Mouse (Mus musculus): ENCODE results near the gene Arl6ip5. TPM values are rescaled to one million over a fixed set of nuclear protein-coding genes. Genes with fewer than 3 reads are reported as not detected.

The Arl6ip5 gene
- polyA plus RNA-seq, 1 experiment from 2014 or later = 143 TPM

GRCm38 (mm10) chr6:97205439-97205885 lies 5.0 kb upstream of the Arl6ip5 start, which contains the start of gene Uba3:
Gene Uba3, minus strand, starts transcription at chr6:97205647.
- WGBS = 1% methylated on average over 35 of the region's 38 CpGs
- ATAC-seq = peak; percentile 98
- no peaks in the 10 kb centered on the region for H3K36me3 ChIP-seq (ENCODE audit: control insufficient read depth, insufficient read depth, low read length)

GRCm38 (mm10) chr6:97207085-97207484 lies 3.4 kb upstream of the Arl6ip5 start:
- H3K4me1 ChIP-seq (ENCODE audit: control insufficient read depth, insufficient read depth, low read depth, low read length) = peaks cover 13% of the 10 kb centered on the region
- H3K4me2 ChIP-seq (ENCODE audit: low read length) = no peak overlapping the region
- no peak overlapping the region for H3K4me3 ChIP-seq (ENCODE audit: low read length)
- no peak for ATAC-seq
- WGBS = 77% methylated on average over 4 of the region's 4 CpGs
- H3K27me3 ChIP-seq (replicated peaks; ENCODE audit: control insufficient read depth, insufficient read depth, low read length) = no peaks in the 10 kb centered on the region
- H3K36me3 ChIP-seq (ENCODE audit: control insufficient read depth, insufficient read depth, low read length) = no peaks in the 10 kb centered on the region
- H3K9me3 ChIP-seq (ENCODE audit: control insufficient read depth, low read length) = no peaks in the 10 kb centered on the region
- H3K27ac ChIP-seq (ENCODE audit: low read depth, low read length) = no peak overlapping the region
- no peak overlapping the region for H3K9ac ChIP-seq (ENCODE audit: low read depth, low read length)

More at GRCm38 (mm10) chr6:97205439-97205885, 5.0 kb upstream of the Arl6ip5 start, which contains the start of gene Uba3:
- Histone ChIP-seq H3K27ac (ENCODE audit: low read depth, low read length) (peak within 1 kb of the TSS; percentile 84), H3K9me3 (ENCODE audit: control insufficient read depth, low read length) (no peaks in the 10 kb centered on the region), H3K4me2 (ENCODE audit: low read length) (peak within 1 kb of the TSS; percentile 73), H3K9ac (ENCODE audit: low read depth, low read length) (peak within 1 kb of the TSS; percentile 95), H3K4me1 (ENCODE audit: control insufficient read depth, insufficient read depth, low read depth, low read length) (peaks cover 9% of the 10 kb centered on the region), H3K27me3 (replicated peaks; ENCODE audit: control insufficient read depth, insufficient read depth, low read length) (no peaks in the 10 kb centered on the region), H3K4me3 (ENCODE audit: low read length) (peak within 1 kb of the TSS; percentile 94)

GRCm38 (mm10) chr6:97208406-97208805 lies 2.1 kb upstream of the Arl6ip5 start:
- WGBS = 34% methylated on average over 3 of the region's 3 CpGs
- peaks cover 19% of the 10 kb centered on the region for H3K4me1 ChIP-seq (ENCODE audit: control insufficient read depth, insufficient read depth, low read depth, low read length)
- no peak for ATAC-seq

DNA sequence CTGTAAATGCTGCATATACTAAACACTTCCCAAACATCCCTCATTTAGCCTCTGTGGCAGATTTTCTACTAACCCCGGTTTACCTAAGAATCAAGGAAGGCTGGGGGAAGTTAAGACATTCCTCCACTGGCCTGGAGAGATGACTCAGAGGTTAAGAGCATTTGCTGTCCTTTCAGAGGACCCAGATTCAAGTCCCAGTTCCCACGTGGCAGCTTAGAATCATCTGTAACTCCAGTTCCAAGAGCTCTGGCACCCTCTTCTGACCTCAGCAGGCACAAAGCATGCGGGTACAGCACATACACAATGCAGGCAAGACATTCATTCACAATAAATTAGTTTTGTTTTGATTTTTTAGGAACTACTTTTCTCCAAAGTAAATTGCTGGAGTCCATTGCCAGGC lies 1.3 kb upstream of the Arl6ip5 start:
- Histone ChIP-seq H3K27ac (ENCODE audit: low read depth, low read length) (no peak overlapping the region), H3K4me2 (ENCODE audit: low read length) (no peak overlapping the region), H3K4me1 (ENCODE audit: control insufficient read depth, insufficient read depth, low read depth, low read length) (peaks cover 17% of the 10 kb centered on the region), H3K36me3 (ENCODE audit: control insufficient read depth, insufficient read depth, low read length) (no peaks in the 10 kb centered on the region), H3K27me3 (replicated peaks; ENCODE audit: control insufficient read depth, insufficient read depth, low read length) (no peaks in the 10 kb centered on the region), H3K4me3 (ENCODE audit: low read length) (no peak overlapping the region), H3K9ac (ENCODE audit: low read depth, low read length) (no peak overlapping the region), H3K9me3 (ENCODE audit: control insufficient read depth, low read length) (no peaks in the 10 kb centered on the region)
- WGBS = 46% methylated on average over 3 of the region's 3 CpGs
- ATAC-seq = no peak

More at GRCm38 (mm10) chr6:97208406-97208805, 2.1 kb upstream of the Arl6ip5 start:
- Histone ChIP-seq H3K9me3 (ENCODE audit: control insufficient read depth, low read length) (no peaks in the 10 kb centered on the region), H3K36me3 (ENCODE audit: control insufficient read depth, insufficient read depth, low read length) (no peaks in the 10 kb centered on the region), H3K27me3 (replicated peaks; ENCODE audit: control insufficient read depth, insufficient read depth, low read length) (no peaks in the 10 kb centered on the region), H3K9ac (ENCODE audit: low read depth, low read length) (no peak overlapping the region), H3K27ac (ENCODE audit: low read depth, low read length) (no peak overlapping the region), H3K4me3 (ENCODE audit: low read length) (no peak overlapping the region), H3K4me2 (ENCODE audit: low read length) (no peak overlapping the region)

DNA sequence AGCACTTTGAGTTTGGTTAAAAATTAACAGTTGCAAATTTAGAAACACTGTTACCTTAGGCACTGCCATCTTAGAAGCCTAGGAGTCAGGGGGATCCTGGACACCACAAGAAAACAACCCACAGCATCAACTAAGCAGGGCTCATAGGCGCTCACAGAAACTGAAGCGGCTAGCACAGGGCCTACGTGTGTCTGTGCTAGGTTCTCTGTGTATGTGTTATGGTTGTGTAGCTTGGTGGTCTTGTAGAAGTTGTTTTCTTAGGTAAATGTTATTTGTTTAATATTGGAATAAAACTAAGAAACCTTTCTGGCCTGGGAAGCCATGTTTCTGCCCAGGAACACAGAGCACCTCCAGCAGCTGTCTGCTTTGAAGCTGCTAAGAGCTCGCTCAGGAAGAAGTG lies 738 bp upstream of the Arl6ip5 start:
- 87% methylated on average over 4 of the region's 4 CpGs for WGBS
- no peak overlapping the region for H3K9ac ChIP-seq (ENCODE audit: low read depth, low read length)

DNA sequence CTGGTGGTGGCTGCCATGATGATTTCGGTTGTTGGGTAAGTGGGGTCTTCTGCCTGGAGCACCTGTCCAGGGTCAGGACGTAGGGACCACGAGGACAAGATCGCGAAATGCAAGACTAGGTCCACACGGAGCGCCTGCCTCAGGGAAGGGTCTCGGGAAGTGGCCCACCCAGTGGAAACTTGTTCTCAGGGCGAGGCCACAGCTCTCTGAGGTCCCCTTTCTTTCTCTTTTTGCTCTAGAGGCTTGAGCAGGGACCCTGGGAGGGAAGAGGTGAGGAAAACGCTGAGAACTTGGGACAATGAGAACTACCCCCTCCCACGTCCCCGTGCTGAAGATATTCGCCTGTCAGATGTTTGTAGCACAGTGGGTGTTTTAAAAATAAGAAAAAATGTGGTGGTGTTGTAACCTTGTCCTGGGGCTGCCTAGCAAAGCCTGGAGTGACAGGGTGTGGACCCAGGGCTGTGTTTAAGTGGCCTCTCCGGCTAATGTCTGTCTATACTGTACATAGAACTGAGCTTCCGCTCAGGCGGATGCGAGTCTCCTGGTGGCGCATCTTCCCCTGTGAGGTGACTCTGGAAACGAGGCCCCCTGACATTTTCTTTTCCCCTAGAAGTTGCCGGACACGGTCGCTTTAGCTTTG lies 593 bp downstream of the Arl6ip5 start:
- no peaks in the 10 kb centered on the region for H3K36me3 ChIP-seq (ENCODE audit: control insufficient read depth, insufficient read depth, low read length)
- no peaks in the 10 kb centered on the region for H3K27me3 ChIP-seq (replicated peaks; ENCODE audit: control insufficient read depth, insufficient read depth, low read length)
- peak; percentile 64 for ATAC-seq
- no peaks in the 10 kb centered on the region for H3K9me3 ChIP-seq (ENCODE audit: control insufficient read depth, low read length)
- WGBS = 2% methylated on average over 22 of the region's 22 CpGs
- peak overlapping the region; percentile 73 for H3K27ac ChIP-seq (ENCODE audit: low read depth, low read length)
- peak overlapping the region; percentile 77 for H3K4me2 ChIP-seq (ENCODE audit: low read length)
- H3K4me1 ChIP-seq (ENCODE audit: control insufficient read depth, insufficient read depth, low read depth, low read length) = peaks cover 12% of the 10 kb centered on the region
- H3K4me3 ChIP-seq (ENCODE audit: low read length) = peak overlapping the region; percentile 71
- H3K9ac ChIP-seq (ENCODE audit: low read depth, low read length) = peak overlapping the region; percentile 74

More for the DNA sequence above, 738 bp upstream of the Arl6ip5 start:
- no peak for ATAC-seq
- Histone ChIP-seq H3K4me3 (ENCODE audit: low read length) (no peak overlapping the region), H3K27ac (ENCODE audit: low read depth, low read length) (no peak overlapping the region), H3K36me3 (ENCODE audit: control insufficient read depth, insufficient read depth, low read length) (no peaks in the 10 kb centered on the region), H3K4me2 (ENCODE audit: low read length) (no peak overlapping the region), H3K4me1 (ENCODE audit: control insufficient read depth, insufficient read depth, low read depth, low read length) (peaks cover 12% of the 10 kb centered on the region), H3K9me3 (ENCODE audit: control insufficient read depth, low read length) (no peaks in the 10 kb centered on the region), H3K27me3 (replicated peaks; ENCODE audit: control insufficient read depth, insufficient read depth, low read length) (no peaks in the 10 kb centered on the region)

DNA sequence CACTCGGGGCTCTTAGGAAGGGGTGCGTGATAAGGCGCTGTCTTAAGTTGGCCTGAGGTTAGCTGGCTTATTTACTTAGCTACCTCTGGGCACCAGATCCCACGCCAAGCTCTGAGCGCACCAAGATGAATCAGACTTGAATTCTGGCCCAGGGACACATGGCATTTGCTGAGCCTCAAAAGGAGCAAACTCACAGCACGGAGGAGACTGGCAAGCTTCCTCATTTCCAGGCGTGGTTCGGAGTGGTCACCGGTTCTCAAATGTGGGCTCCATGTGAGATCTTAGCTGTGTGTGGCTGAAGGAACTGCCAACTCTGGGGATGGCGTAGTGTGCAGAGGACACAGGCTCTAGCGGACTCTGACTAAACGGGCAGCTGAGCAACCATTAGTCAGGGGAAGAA lies 1.5 kb downstream of the Arl6ip5 start:
- H3K27ac ChIP-seq (ENCODE audit: low read depth, low read length) = no peak overlapping the region
- no peak for ATAC-seq
- peak overlapping the region; percentile 77 for H3K4me2 ChIP-seq (ENCODE audit: low read length)
- WGBS = 50% methylated on average over 12 of the region's 12 CpGs
- H3K9me3 ChIP-seq (ENCODE audit: control insufficient read depth, low read length) = no peaks in the 10 kb centered on the region
- no peaks in the 10 kb centered on the region for H3K36me3 ChIP-seq (ENCODE audit: control insufficient read depth, insufficient read depth, low read length)
- peak overlapping the region; percentile 13 for H3K9ac ChIP-seq (ENCODE audit: low read depth, low read length)
- peak overlapping the region; percentile 71 for H3K4me3 ChIP-seq (ENCODE audit: low read length)
- peaks cover 12% of the 10 kb centered on the region for H3K4me1 ChIP-seq (ENCODE audit: control insufficient read depth, insufficient read depth, low read depth, low read length)
- no peaks in the 10 kb centered on the region for H3K27me3 ChIP-seq (replicated peaks; ENCODE audit: control insufficient read depth, insufficient read depth, low read length)

DNA sequence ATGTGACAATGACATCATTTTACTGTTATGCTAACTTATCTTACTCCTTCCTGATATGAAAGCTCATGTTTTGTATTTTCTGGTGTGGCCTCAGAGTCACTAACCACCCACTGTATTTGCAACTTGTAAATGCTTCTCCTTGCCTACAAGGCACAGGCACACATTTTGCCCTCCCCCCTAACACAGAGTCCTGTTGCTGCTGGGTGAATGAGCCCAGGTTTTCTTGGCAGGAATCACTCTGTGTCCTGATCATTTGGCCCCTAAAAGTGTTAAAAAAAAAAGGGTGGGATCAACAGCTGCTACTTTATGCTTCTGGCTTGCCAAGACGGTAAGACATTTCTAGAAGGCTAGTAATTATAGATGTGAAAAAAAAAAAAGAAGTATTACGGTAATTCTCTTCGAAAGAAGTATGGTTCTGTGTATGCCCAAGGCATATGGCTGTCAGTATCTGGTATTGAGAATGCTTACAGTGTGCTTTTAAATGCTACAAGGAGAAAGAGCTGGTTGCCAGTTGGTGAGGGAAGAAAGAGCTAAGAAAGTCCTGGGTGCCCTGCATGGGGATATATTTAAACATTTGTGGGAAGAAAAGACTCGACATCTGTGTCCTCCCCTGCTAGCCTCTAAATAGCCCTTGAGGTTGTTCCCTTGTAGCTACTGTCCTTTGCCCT lies 5.8 kb downstream of the Arl6ip5 start:
- H3K4me3 ChIP-seq (ENCODE audit: low read length) = no peak overlapping the region
- H3K9ac ChIP-seq (ENCODE audit: low read depth, low read length) = no peak overlapping the region
- no peak overlapping the region for H3K27ac ChIP-seq (ENCODE audit: low read depth, low read length)
- WGBS = 70% methylated on average over 4 of the region's 4 CpGs
- H3K4me1 ChIP-seq (ENCODE audit: control insufficient read depth, insufficient read depth, low read depth, low read length) = peaks cover 15% of the 10 kb centered on the region
- H3K27me3 ChIP-seq (replicated peaks; ENCODE audit: control insufficient read depth, insufficient read depth, low read length) = no peaks in the 10 kb centered on the region
- H3K9me3 ChIP-seq (ENCODE audit: control insufficient read depth, low read length) = no peaks in the 10 kb centered on the region
- H3K36me3 ChIP-seq (ENCODE audit: control insufficient read depth, insufficient read depth, low read length) = no peaks in the 10 kb centered on the region
- no peak overlapping the region for H3K4me2 ChIP-seq (ENCODE audit: low read length)
- no peak for ATAC-seq

- Histone ChIP-seq H3K27me3 (replicated peaks; ENCODE audit: control insufficient read depth, insufficient read depth, low read length) (no peaks in the 10 kb centered on the region), H3K4me3 (ENCODE audit: low read length) (no peak overlapping the region), H3K27ac (ENCODE audit: low read depth, low read length) (no peak overlapping the region), H3K4me1 (ENCODE audit: control insufficient read depth, insufficient read depth, low read depth, low read length) (peaks cover 6% of the 10 kb centered on the region), H3K4me2 (ENCODE audit: low read length) (no peak overlapping the region), H3K36me3 (ENCODE audit: control insufficient read depth, insufficient read depth, low read length) (no peaks in the 10 kb centered on the region), H3K9me3 (ENCODE audit: control insufficient read depth, low read length) (no peaks in the 10 kb centered on the region), H3K9ac (ENCODE audit: low read depth, low read length) (no peak overlapping the region)
- no peak for ATAC-seq
- WGBS = 57% methylated on average over 2 of the region's 5 CpGs
These were observed 10.2 kb downstream of the Arl6ip5 start for GRCm38 (mm10) chr6:97220672-97221071.
